In genomic region chr7:137812839-137813238, GRCm38 (mm10) we compare ENCODE assay signal across 24 mouse cellular contexts.
A peak's percentile ranks its signal among the peaks of the same experiment; 100 is the strongest.
DNase-seq lines count a peak whose midpoint lies in the region; ATAC-seq lines count a peak whose summit lies in the region.
"Had no signal": no experiment of that assay in that cellular context is flagged by ENCODE, and none has a peak within 500 bp of the region (broad histone marks: within the 10 kb centered on the region; RNA-seq: fewer than 3 reads in every experiment).

No protein-coding gene starts in this region.

- DNase-seq in embryonic facial prominence, embryonic 14.5 days (ENCODE audit: low spot score), result peak; percentile 4
- no peak for DNase-seq in embryonic facial prominence, embryonic 10.5 days (ENCODE audit: low spot score)
- DNase-seq in left cerebral cortex, adult 18-20 months (ENCODE audit: low spot score in 2 of 2), result peak; percentile 20 to 49
- DNase-seq in left cerebral cortex, adult 11 months (ENCODE audit: low spot score), result no peak
- peak; percentile 30 for DNase-seq in right cerebral cortex, adult 18-20 months
- no peak for DNase-seq in right cerebral cortex, postnatal 14 days
- peak; percentile 24 to 42 for DNase-seq in right cerebral cortex, postnatal 36 days (ENCODE audit: low spot score in 2 of 2)
- DNase-seq in yolk sac, embryonic 10.5 days (ENCODE audit: low spot score), result no peak
- DNase-seq: adrenal gland, postnatal 10 days; cerebellum, adult 2 months; gastrocnemius, postnatal 10 days; kidney, adult 11 months; kidney, postnatal 36 days; lung, adult 18-20 months had no signal

- H3K27ac ChIP-seq in embryonic facial prominence, embryonic 14.5 days (replicated peaks; ENCODE audit: low read depth, low read length), result no peak overlapping the region
- H3K27ac ChIP-seq in embryonic facial prominence, embryonic 10.5 days (replicated peaks), result no peak overlapping the region
- H3K27ac ChIP-seq: forebrain, embryonic 10.5 days; hindbrain, embryonic 10.5 days; kidney, embryonic 15.5 days; left cerebral cortex, adult 2 months; limb, embryonic 13.5 days; liver, embryonic 12.5 days; midbrain, embryonic 10.5 days; neural tube, embryonic 15.5 days had no signal

- H3K36me3 ChIP-seq in embryonic facial prominence, embryonic 14.5 days (ENCODE audit: control insufficient read depth, insufficient read depth, low read length), result no peaks in the 10 kb centered on the region
- H3K36me3 ChIP-seq in embryonic facial prominence, embryonic 10.5 days (replicated peaks), result no peaks in the 10 kb centered on the region
- H3K36me3 ChIP-seq: forebrain, embryonic 10.5 days; hindbrain, embryonic 10.5 days; kidney, embryonic 15.5 days; limb, embryonic 13.5 days; liver, embryonic 12.5 days; midbrain, embryonic 10.5 days; neural tube, embryonic 15.5 days had no signal

- H3K4me3 ChIP-seq in embryonic facial prominence, embryonic 14.5 days (ENCODE audit: low read depth, low read length), result no peak overlapping the region
- no peak overlapping the region for H3K4me3 ChIP-seq in embryonic facial prominence, embryonic 10.5 days
- H3K4me3 ChIP-seq: forebrain, embryonic 10.5 days; hindbrain, embryonic 10.5 days; kidney, embryonic 15.5 days; left cerebral cortex, adult 2 months; limb, embryonic 13.5 days; liver, embryonic 12.5 days; midbrain, embryonic 10.5 days; neural tube, embryonic 15.5 days had no signal

- no peaks in the 10 kb centered on the region for H3K27me3 ChIP-seq in embryonic facial prominence, embryonic 14.5 days (replicated peaks; ENCODE audit: control insufficient read depth, insufficient read depth, low read length)
- no peaks in the 10 kb centered on the region for H3K27me3 ChIP-seq in embryonic facial prominence, embryonic 10.5 days (replicated peaks; ENCODE audit: low read depth, poor library complexity, severe bottlenecking)
- H3K27me3 ChIP-seq: kidney, embryonic 15.5 days; limb, embryonic 13.5 days; liver, embryonic 12.5 days; neural tube, embryonic 15.5 days had no signal

- no peaks in the 10 kb centered on the region for H3K4me1 ChIP-seq in embryonic facial prominence, embryonic 14.5 days (ENCODE audit: control insufficient read depth, insufficient read depth, low read length)
- no peaks in the 10 kb centered on the region for H3K4me1 ChIP-seq in embryonic facial prominence, embryonic 10.5 days
- H3K4me1 ChIP-seq: hindbrain, embryonic 10.5 days; kidney, embryonic 15.5 days; limb, embryonic 13.5 days; liver, embryonic 12.5 days; midbrain, embryonic 10.5 days; neural tube, embryonic 15.5 days had no signal

- 81% methylated on average over 3 of the region's 3 CpGs for WGBS in embryonic facial prominence, embryonic 14.5 days
- 86% methylated on average over 3 of the region's 3 CpGs for WGBS in embryonic facial prominence, embryonic 10.5 days

- no peak overlapping the region for H3K4me2 ChIP-seq in embryonic facial prominence, embryonic 14.5 days (ENCODE audit: low read depth, low read length)
- H3K4me2 ChIP-seq: heart, embryonic 11.5 days; kidney, embryonic 15.5 days; limb, embryonic 13.5 days; liver, embryonic 12.5 days; neural tube, embryonic 15.5 days had no signal

- ATAC-seq in embryonic facial prominence, embryonic 14.5 days (ENCODE audit: low read depth), result no peak
- ATAC-seq: forebrain, embryonic 16.5 days; liver, embryonic 12.5 days had no signal

- no peak overlapping the region for H3K9ac ChIP-seq in embryonic facial prominence, embryonic 14.5 days (ENCODE audit: low read depth, low read length)
- H3K9ac ChIP-seq: kidney, embryonic 15.5 days; limb, embryonic 13.5 days; liver, embryonic 12.5 days; neural tube, embryonic 15.5 days had no signal

- no peaks in the 10 kb centered on the region for H3K9me3 ChIP-seq in embryonic facial prominence, embryonic 14.5 days (ENCODE audit: control insufficient read depth, low read length)
- 0 out of 2 replicates have a peak, but pooled peaks cover 3% of the 10 kb centered on the region for H3K9me3 ChIP-seq in embryonic facial prominence, embryonic 10.5 days
- H3K9me3 ChIP-seq: forebrain, embryonic 10.5 days; hindbrain, embryonic 10.5 days; kidney, embryonic 15.5 days; limb, embryonic 13.5 days; liver, embryonic 12.5 days; midbrain, embryonic 10.5 days; neural tube, embryonic 15.5 days had no signal

Comparison
In these comparisons a context has a peak if more than half of its experiments do, and no peak if none do; other contexts are left out.
1. DNase-seq: peak in embryonic facial prominence, embryonic 14.5 days (single experiment), left cerebral cortex, adult 18-20 months (2 of 2), right cerebral cortex, adult 18-20 months (single experiment) and right cerebral cortex, postnatal 36 days (2 of 2); none in embryonic facial prominence, embryonic 10.5 days (single experiment), left cerebral cortex, adult 11 months (single experiment), right cerebral cortex, postnatal 14 days (single experiment) and yolk sac, embryonic 10.5 days (single experiment).